Mouse (Mus musculus): Measurements from ENCODE around the gene Orc1. TPM values are rescaled to one million over a fixed set of nuclear protein-coding genes. Genes with fewer than 3 reads are reported as not detected.

Orc1 gene
- polyA plus RNA-seq, 1 experiment from 2014 or later: 3.1 TPM

DNA sequence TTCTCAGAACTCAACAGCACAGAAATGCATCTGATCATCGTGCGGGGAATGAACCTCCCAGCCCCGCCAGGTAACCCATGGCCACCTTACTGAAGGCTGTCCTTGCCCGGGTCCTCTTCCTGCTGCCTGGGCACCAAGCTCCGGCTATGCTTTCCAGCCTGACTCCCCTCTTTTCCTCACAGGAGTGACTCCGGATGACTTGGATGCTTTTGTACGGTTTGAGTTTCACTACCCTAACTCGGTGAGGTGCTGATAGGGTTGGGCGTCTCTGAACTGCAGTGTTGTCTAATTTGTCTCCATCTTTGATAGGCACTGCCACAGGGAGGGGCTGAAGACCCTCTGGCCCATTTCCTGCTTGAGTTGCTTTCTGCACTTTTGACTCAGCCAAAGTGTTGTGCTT, 50.9 kb downstream of the Orc1 start:
- peaks cover 96% of the 10 kb centered on the region for H3K36me3 ChIP-seq (ENCODE audit: control insufficient read depth, insufficient read depth)
- no peaks in the 10 kb centered on the region for H3K4me1 ChIP-seq (replicated peaks; ENCODE audit: control insufficient read depth, insufficient read depth, low read length)
- 92% methylated on average over 9 of the region's 9 CpGs for WGBS
- no peak overlapping the region for H3K9ac ChIP-seq (ENCODE audit: low read depth, low read length)
- no peak for TF ChIP-seq CTCF (IDR thresholded peaks at IDR 0.05; ENCODE audit: low read depth)
- no peak overlapping the region for H3K27ac ChIP-seq (ENCODE audit: low read depth, low read length)
- H3K27me3 ChIP-seq (replicated peaks; ENCODE audit: control insufficient read depth, insufficient read depth, low read length): no peaks in the 10 kb centered on the region
- H3K9me3 ChIP-seq (ENCODE audit: control insufficient read depth): no peaks in the 10 kb centered on the region
- H3K4me3 ChIP-seq (ENCODE audit: low read depth, low read length): no peak overlapping the region
- no peak overlapping the region for H3K4me2 ChIP-seq (replicated peaks; ENCODE audit: low read depth)
- no peak for ATAC-seq

DNA sequence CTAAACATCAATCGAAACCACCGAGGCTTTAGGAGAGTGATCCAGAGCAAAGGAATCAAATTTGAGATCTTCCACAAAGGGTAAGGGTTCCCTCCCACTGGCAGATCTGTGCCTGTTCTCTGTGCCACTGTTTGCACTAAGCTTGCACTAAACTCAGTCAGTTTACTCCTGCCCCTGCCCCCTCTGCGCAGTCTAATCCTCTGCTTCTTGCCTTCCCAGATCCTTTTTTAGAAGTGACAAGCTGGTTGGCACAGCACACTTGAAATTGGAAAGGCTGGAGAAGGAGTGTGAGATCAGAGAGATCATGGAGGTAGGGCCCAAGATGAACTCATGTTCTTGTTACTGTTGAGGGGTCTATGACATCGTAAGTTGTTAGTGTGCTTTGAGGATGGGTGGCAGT, 52.4 kb downstream of the Orc1 start:
- no peaks in the 10 kb centered on the region for H3K27me3 ChIP-seq (replicated peaks; ENCODE audit: control insufficient read depth, insufficient read depth, low read length)
- TF ChIP-seq CTCF (IDR thresholded peaks at IDR 0.05; ENCODE audit: low read depth): no peak
- no peak for ATAC-seq
- peaks cover 92% of the 10 kb centered on the region for H3K36me3 ChIP-seq (ENCODE audit: control insufficient read depth, insufficient read depth)
- H3K4me3 ChIP-seq (ENCODE audit: low read depth, low read length): no peak overlapping the region
- H3K27ac ChIP-seq (ENCODE audit: low read depth, low read length): no peak overlapping the region
- no peak overlapping the region for H3K9ac ChIP-seq (ENCODE audit: low read depth, low read length)
- H3K4me2 ChIP-seq (replicated peaks; ENCODE audit: low read depth): no peak overlapping the region
- no peaks in the 10 kb centered on the region for H3K4me1 ChIP-seq (replicated peaks; ENCODE audit: control insufficient read depth, insufficient read depth, low read length)
- WGBS: 92% methylated on average over 4 of the region's 4 CpGs
- no peaks in the 10 kb centered on the region for H3K9me3 ChIP-seq (ENCODE audit: control insufficient read depth)

DNA sequence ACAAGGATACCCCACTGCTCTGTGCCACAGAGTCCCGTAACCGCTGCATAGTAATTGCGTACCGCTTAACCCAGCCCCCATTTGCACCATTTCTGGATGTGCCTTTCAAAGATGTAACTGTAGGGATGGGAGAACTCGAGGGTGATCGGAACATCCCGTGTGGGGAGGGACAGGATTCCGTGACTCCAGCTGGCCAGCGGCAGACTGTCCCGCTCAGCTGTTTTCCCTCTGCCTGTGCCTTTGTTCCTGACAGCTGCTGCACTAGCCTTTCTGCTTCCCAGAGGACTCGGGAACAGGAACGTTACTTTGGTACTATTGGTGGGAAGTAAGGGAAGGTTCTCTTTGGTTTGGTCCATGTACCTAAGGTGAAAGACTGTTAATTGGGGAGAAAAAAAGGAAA, 54.5 kb downstream of the Orc1 start:
- no peak overlapping the region for H3K27ac ChIP-seq (ENCODE audit: low read depth, low read length)
- no peak for ATAC-seq
- no peak overlapping the region for H3K4me2 ChIP-seq (replicated peaks; ENCODE audit: low read depth)
- no peaks in the 10 kb centered on the region for H3K9me3 ChIP-seq (ENCODE audit: control insufficient read depth)
- H3K36me3 ChIP-seq (ENCODE audit: control insufficient read depth, insufficient read depth): peaks cover 79% of the 10 kb centered on the region
- H3K4me3 ChIP-seq (ENCODE audit: low read depth, low read length): no peak overlapping the region
- WGBS: 86% methylated on average over 12 of the region's 12 CpGs
- H3K4me1 ChIP-seq (replicated peaks; ENCODE audit: control insufficient read depth, insufficient read depth, low read length): no peaks in the 10 kb centered on the region
- H3K27me3 ChIP-seq (replicated peaks; ENCODE audit: control insufficient read depth, insufficient read depth, low read length): no peaks in the 10 kb centered on the region
- TF ChIP-seq CTCF (IDR thresholded peaks at IDR 0.05; ENCODE audit: low read depth): no peak
- no peak overlapping the region for H3K9ac ChIP-seq (ENCODE audit: low read depth, low read length)

DNA sequence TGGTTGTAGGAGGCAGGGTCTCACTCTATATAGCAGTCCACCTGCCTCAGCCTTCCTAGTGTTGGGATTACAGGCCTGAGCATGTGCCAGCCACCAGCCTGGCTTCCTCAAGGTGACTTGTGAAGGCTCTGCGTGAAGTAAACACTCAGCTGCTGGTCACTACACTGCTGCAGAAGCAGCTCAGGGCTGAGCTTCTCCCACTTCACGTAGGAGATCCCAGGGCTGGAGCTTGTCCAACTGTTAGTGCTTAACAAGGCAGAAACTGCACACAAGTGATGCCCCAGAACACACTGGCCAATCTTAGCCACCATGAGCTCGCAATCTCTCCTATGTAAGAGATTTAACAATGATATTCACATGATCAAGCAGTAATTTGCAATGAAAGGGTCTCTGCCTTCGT, 55.5 kb downstream of the Orc1 start:
- no peak overlapping the region for H3K27ac ChIP-seq (ENCODE audit: low read depth, low read length)
- no peak overlapping the region for H3K4me2 ChIP-seq (replicated peaks; ENCODE audit: low read depth)
- WGBS: 83% methylated on average over 4 of the region's 4 CpGs
- no peak overlapping the region for H3K9ac ChIP-seq (ENCODE audit: low read depth, low read length)
- TF ChIP-seq CTCF (IDR thresholded peaks at IDR 0.05; ENCODE audit: low read depth): no peak
- no peaks in the 10 kb centered on the region for H3K9me3 ChIP-seq (ENCODE audit: control insufficient read depth)
- no peak for ATAC-seq
- no peaks in the 10 kb centered on the region for H3K27me3 ChIP-seq (replicated peaks; ENCODE audit: control insufficient read depth, insufficient read depth, low read length)
- H3K4me3 ChIP-seq (ENCODE audit: low read depth, low read length): no peak overlapping the region
- peaks cover 73% of the 10 kb centered on the region for H3K36me3 ChIP-seq (ENCODE audit: control insufficient read depth, insufficient read depth)
- no peaks in the 10 kb centered on the region for H3K4me1 ChIP-seq (replicated peaks; ENCODE audit: control insufficient read depth, insufficient read depth, low read length)

DNA sequence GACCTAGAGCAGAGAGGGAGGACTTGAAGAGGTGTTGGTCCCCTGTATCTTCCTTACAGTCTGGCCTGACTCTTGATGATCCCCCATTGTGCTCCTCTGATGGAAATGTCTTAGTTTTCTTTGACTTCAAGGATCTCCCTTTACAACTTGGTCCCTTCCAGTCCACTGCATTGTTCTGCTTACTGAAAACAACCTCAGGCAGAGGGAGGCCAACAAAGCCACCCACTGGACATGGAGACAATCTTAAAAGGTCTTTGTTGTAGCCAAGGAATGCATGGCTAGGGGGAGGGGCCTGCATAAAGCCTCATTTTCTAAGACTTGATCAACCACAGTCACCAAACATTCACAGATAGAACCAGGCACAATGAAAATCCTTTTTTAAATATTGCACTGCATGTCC, 55.9 kb downstream of the Orc1 start:
- Histone ChIP-seq H3K27ac (ENCODE audit: low read depth, low read length) (no peak overlapping the region), H3K27me3 (replicated peaks; ENCODE audit: control insufficient read depth, insufficient read depth, low read length) (no peaks in the 10 kb centered on the region), H3K4me3 (ENCODE audit: low read depth, low read length) (no peak overlapping the region), H3K4me1 (replicated peaks; ENCODE audit: control insufficient read depth, insufficient read depth, low read length) (no peaks in the 10 kb centered on the region), H3K9me3 (ENCODE audit: control insufficient read depth) (no peaks in the 10 kb centered on the region), H3K4me2 (replicated peaks; ENCODE audit: low read depth) (no peak overlapping the region), H3K36me3 (ENCODE audit: control insufficient read depth, insufficient read depth) (peaks cover 73% of the 10 kb centered on the region), H3K9ac (ENCODE audit: low read depth, low read length) (no peak overlapping the region)
- TF ChIP-seq CTCF (IDR thresholded peaks at IDR 0.05; ENCODE audit: low read depth): no peak
- no peak for ATAC-seq

DNA sequence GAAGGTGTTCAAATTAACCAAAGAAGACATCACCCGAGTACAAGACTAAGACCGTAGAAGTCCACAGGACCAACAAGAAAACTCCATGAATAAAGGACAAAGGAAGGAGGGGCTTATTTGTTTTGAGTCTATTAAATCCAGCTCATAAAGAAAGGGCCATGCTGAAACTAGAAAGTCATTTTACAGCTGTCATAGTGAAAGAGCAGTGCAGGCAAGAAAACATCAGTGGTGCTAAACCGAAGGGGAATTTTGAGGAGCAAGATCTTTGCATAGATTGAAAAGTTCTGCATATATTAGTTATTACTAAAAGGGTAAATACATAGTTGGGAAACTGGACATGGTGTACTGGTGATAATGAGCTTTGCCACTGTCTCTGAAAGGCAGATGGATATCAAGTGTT, 58.5 kb downstream of the Orc1 start:
- Histone ChIP-seq H3K27ac (ENCODE audit: low read depth, low read length) (no peak overlapping the region), H3K9ac (ENCODE audit: low read depth, low read length) (no peak overlapping the region), H3K27me3 (replicated peaks; ENCODE audit: control insufficient read depth, insufficient read depth, low read length) (no peaks in the 10 kb centered on the region), H3K36me3 (ENCODE audit: control insufficient read depth, insufficient read depth) (peaks cover 54% of the 10 kb centered on the region), H3K4me3 (ENCODE audit: low read depth, low read length) (no peak overlapping the region), H3K4me1 (replicated peaks; ENCODE audit: control insufficient read depth, insufficient read depth, low read length) (no peaks in the 10 kb centered on the region), H3K9me3 (ENCODE audit: control insufficient read depth) (no peaks in the 10 kb centered on the region), H3K4me2 (replicated peaks; ENCODE audit: low read depth) (no peak overlapping the region)
- no peak for ATAC-seq
- no peak for TF ChIP-seq CTCF (IDR thresholded peaks at IDR 0.05; ENCODE audit: low read depth)
- 97% methylated on average over 3 of the region's 3 CpGs for WGBS

DNA sequence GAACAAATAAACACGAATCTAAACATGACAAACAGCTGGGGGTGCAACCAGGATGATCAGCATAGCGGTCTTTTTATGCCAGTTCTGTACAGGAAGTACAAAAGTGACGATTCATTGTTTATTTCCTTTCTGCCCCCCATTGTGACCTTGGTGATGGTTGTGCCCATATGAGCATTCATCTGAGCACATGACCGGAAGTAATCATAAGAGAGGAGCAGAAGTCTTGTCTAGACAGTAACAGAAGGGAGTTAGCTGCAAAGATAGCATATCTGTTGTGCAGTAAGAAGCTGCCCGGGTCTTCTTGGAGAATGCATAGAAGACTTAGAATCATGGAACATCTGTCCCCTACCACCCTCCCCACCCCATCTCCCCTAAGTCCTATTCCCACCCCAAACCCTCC, 59.5 kb downstream of the Orc1 start:
- WGBS: 69% methylated on average over 5 of the region's 5 CpGs
- no peak for ATAC-seq
- peaks cover 43% of the 10 kb centered on the region; the same call in 1 of the 2 replicates for H3K36me3 ChIP-seq (ENCODE audit: control insufficient read depth, insufficient read depth)
- H3K4me2 ChIP-seq (replicated peaks; ENCODE audit: low read depth): no peak overlapping the region
- 0 out of 2 replicates have a peak overlapping the region, but pooled peaks have one; percentile 41 for H3K27ac ChIP-seq (ENCODE audit: low read depth, low read length)
- no peak overlapping the region for H3K4me3 ChIP-seq (ENCODE audit: low read depth, low read length)
- TF ChIP-seq CTCF (IDR thresholded peaks at IDR 0.05; ENCODE audit: low read depth): no peak
- no peaks in the 10 kb centered on the region for H3K4me1 ChIP-seq (replicated peaks; ENCODE audit: control insufficient read depth, insufficient read depth, low read length)
- H3K27me3 ChIP-seq (replicated peaks; ENCODE audit: control insufficient read depth, insufficient read depth, low read length): no peaks in the 10 kb centered on the region
- no peak overlapping the region for H3K9ac ChIP-seq (ENCODE audit: low read depth, low read length)
- H3K9me3 ChIP-seq (ENCODE audit: control insufficient read depth): no peaks in the 10 kb centered on the region
